Mouse (Mus musculus): ENCODE data around the gene Acap2. TPM values are rescaled to one million over a fixed set of nuclear protein-coding genes. Genes with fewer than 3 reads are reported as not detected.

Gene Acap2
- polyA plus RNA-seq, 1 experiment from 2014 or later, result 14.8 TPM

DNA sequence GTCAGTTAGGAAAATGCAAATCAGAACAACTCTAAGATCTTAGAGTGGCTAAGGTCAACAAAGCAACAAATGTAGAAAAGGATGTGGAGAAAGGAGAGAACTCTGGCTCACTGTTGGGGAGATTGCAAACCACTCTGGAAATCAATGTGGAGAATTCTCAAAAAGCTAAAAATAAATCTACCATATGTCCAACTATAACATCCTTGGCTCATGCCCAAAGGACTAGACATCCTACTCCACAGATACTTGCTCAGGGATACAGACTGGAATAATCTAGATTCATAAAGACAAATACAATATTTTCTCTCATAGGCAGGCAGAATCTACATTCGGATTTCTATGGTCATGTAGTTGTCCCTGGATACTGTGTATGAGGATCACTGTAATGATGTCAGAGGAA, 3.2 kb upstream of the Acap2 start:
- WGBS, result 73% methylated on average over 1 of the region's 1 CpGs
- DNase-seq (ENCODE audit: low spot score) (no peak), ATAC-seq (ENCODE audit: low FRiP score, low TSS enrichment) (no peak)
- H3K9ac ChIP-seq (ENCODE audit: low read length), result no peak overlapping the region
- TF ChIP-seq CTCF (IDR thresholded peaks at IDR 0.05; ENCODE audit: low read depth) (no peak), EP300 (optimal IDR thresholded peaks at IDR 0.05) (no peak)
- no peak overlapping the region for H3K4me3 ChIP-seq (ENCODE audit: low read depth, low read length)
- no peak overlapping the region for H3K27ac ChIP-seq (replicated peaks)
- H3K27me3 ChIP-seq (ENCODE audit: control insufficient read depth, insufficient read depth, low read length), result no peaks in the 10 kb centered on the region
- no peaks in the 10 kb centered on the region for H3K4me1 ChIP-seq (replicated peaks; ENCODE audit: control insufficient read depth, insufficient read depth)
- no peak overlapping the region for H3K4me2 ChIP-seq (replicated peaks; ENCODE audit: low read depth)
- H3K9me3 ChIP-seq (ENCODE audit: control insufficient read depth, low read length), result no peaks in the 10 kb centered on the region
- no peaks in the 10 kb centered on the region for H3K36me3 ChIP-seq (ENCODE audit: control insufficient read depth, insufficient read depth, low read length)

- Histone ChIP-seq H3K4me1 (replicated peaks; ENCODE audit: control insufficient read depth, insufficient read depth) (no peaks in the 10 kb centered on the region), H3K27me3 (ENCODE audit: control insufficient read depth, insufficient read depth, low read length) (no peaks in the 10 kb centered on the region), H3K27ac (replicated peaks) (peak overlapping the region; percentile 50; the same call in 1 of the 2 replicates), H3K4me2 (replicated peaks; ENCODE audit: low read depth) (peak overlapping the region; percentile 39), H3K36me3 (ENCODE audit: control insufficient read depth, insufficient read depth, low read length) (no peaks in the 10 kb centered on the region), H3K9me3 (ENCODE audit: control insufficient read depth, low read length) (no peaks in the 10 kb centered on the region), H3K9ac (ENCODE audit: low read length) (no peak overlapping the region), H3K4me3 (ENCODE audit: low read depth, low read length) (peak overlapping the region; percentile 10; the same call in 1 of the 2 replicates)
- 60% methylated on average over 2 of the region's 2 CpGs for WGBS
- ATAC-seq (ENCODE audit: low FRiP score, low TSS enrichment) (no peak), DNase-seq (ENCODE audit: low spot score) (no peak)
- TF ChIP-seq EP300 (optimal IDR thresholded peaks at IDR 0.05) (no peak), CTCF (IDR thresholded peaks at IDR 0.05; ENCODE audit: low read depth) (no peak)
Observed at GRCm38 (mm10) chr16:31201704-31202103, 659 bp upstream of the Acap2 start.

- peak overlapping the region; percentile 91 for H3K9ac ChIP-seq (ENCODE audit: low read length)
- ATAC-seq (ENCODE audit: low FRiP score, low TSS enrichment) (peak; percentile 39), DNase-seq (ENCODE audit: low spot score) (peak; percentile 74)
- peak; percentile 61 for TF ChIP-seq CTCF (IDR thresholded peaks at IDR 0.05; ENCODE audit: low read depth)
- TF ChIP-seq EP300 (optimal IDR thresholded peaks at IDR 0.05), result no peak
- H3K36me3 ChIP-seq (ENCODE audit: control insufficient read depth, insufficient read depth, low read length), result no peaks in the 10 kb centered on the region
- no peaks in the 10 kb centered on the region for H3K9me3 ChIP-seq (ENCODE audit: control insufficient read depth, low read length)
- H3K27ac ChIP-seq (replicated peaks), result peak overlapping the region; percentile 98
- H3K4me2 ChIP-seq (replicated peaks; ENCODE audit: low read depth), result peak overlapping the region; percentile 76
- H3K27me3 ChIP-seq (ENCODE audit: control insufficient read depth, insufficient read depth, low read length), result no peaks in the 10 kb centered on the region
- peak overlapping the region; percentile 90 for H3K4me3 ChIP-seq (ENCODE audit: low read depth, low read length)
- no peaks in the 10 kb centered on the region for H3K4me1 ChIP-seq (replicated peaks; ENCODE audit: control insufficient read depth, insufficient read depth)
- WGBS, result under 1% methylated on average over 48 of the region's 56 CpGs
Observed at GRCm38 (mm10) chr16:31199926-31200789, 887 bp downstream of the Acap2 start.

DNA sequence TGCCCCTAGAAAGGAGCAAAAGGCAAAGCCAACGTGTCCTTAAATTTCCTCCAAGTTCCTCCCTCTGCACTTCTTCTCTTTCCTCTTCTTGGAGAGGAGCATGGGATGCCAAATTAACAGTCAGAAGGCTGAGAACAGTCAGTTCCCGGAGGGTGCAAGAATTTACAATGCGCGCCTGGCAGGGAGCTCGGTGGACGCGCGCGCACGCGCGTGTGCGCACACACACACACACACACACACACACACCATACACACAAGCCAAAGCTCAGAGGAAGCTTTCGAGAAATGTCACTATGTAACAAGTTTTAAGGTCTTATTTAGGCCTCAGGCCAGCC, 1.5 kb downstream of the Acap2 start:
- Histone ChIP-seq H3K9me3 (ENCODE audit: control insufficient read depth, low read length) (no peaks in the 10 kb centered on the region), H3K4me1 (replicated peaks; ENCODE audit: control insufficient read depth, insufficient read depth) (no peaks in the 10 kb centered on the region), H3K36me3 (ENCODE audit: control insufficient read depth, insufficient read depth, low read length) (no peaks in the 10 kb centered on the region), H3K27ac (replicated peaks) (peak overlapping the region; percentile 98), H3K27me3 (ENCODE audit: control insufficient read depth, insufficient read depth, low read length) (no peaks in the 10 kb centered on the region), H3K9ac (ENCODE audit: low read length) (peak overlapping the region; percentile 91), H3K4me2 (replicated peaks; ENCODE audit: low read depth) (peak overlapping the region; percentile 76), H3K4me3 (ENCODE audit: low read depth, low read length) (peak overlapping the region; percentile 90)
- DNase-seq (ENCODE audit: low spot score) (peak; percentile 53), ATAC-seq (ENCODE audit: low FRiP score, low TSS enrichment) (no peak)
- no peak for TF ChIP-seq EP300 (optimal IDR thresholded peaks at IDR 0.05)
- TF ChIP-seq CTCF (IDR thresholded peaks at IDR 0.05; ENCODE audit: low read depth), result no peak
- 4% methylated on average over 14 of the region's 14 CpGs for WGBS

DNA sequence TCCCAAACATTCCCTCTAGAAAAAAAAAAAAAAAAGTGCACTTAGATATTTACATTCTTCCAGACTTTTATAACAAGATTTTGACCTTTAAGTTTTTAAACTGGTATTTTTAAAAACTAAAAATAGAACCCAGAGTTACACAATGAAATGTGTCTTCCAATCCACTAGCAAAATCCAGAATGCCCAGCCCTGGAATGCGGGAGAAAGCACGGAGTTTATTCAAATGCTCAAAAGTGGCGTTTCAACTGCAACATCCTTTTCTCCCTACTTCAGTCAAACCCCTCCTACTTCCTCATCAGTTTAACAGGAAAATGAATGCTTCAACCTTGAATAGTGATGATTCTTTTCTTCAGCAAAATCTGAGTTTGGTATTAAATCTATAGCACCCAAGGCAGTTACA, 4.1 kb downstream of the Acap2 start:
- WGBS, result 36% methylated on average over 3 of the region's 3 CpGs
- DNase-seq (ENCODE audit: low spot score) (no peak), ATAC-seq (ENCODE audit: low FRiP score, low TSS enrichment) (no peak)
- H3K27ac ChIP-seq (replicated peaks), result no peak overlapping the region
- no peaks in the 10 kb centered on the region for H3K36me3 ChIP-seq (ENCODE audit: control insufficient read depth, insufficient read depth, low read length)
- H3K4me1 ChIP-seq (replicated peaks; ENCODE audit: control insufficient read depth, insufficient read depth), result peaks cover 4% of the 10 kb centered on the region; the same call in 1 of the 2 replicates
- H3K9me3 ChIP-seq (ENCODE audit: control insufficient read depth, low read length), result no peaks in the 10 kb centered on the region
- no peak overlapping the region for H3K9ac ChIP-seq (ENCODE audit: low read length)
- TF ChIP-seq EP300 (optimal IDR thresholded peaks at IDR 0.05) (no peak), CTCF (IDR thresholded peaks at IDR 0.05; ENCODE audit: low read depth) (no peak)
- H3K27me3 ChIP-seq (ENCODE audit: control insufficient read depth, insufficient read depth, low read length), result no peaks in the 10 kb centered on the region
- no peak overlapping the region for H3K4me3 ChIP-seq (ENCODE audit: low read depth, low read length)
- H3K4me2 ChIP-seq (replicated peaks; ENCODE audit: low read depth), result no peak overlapping the region

DNA sequence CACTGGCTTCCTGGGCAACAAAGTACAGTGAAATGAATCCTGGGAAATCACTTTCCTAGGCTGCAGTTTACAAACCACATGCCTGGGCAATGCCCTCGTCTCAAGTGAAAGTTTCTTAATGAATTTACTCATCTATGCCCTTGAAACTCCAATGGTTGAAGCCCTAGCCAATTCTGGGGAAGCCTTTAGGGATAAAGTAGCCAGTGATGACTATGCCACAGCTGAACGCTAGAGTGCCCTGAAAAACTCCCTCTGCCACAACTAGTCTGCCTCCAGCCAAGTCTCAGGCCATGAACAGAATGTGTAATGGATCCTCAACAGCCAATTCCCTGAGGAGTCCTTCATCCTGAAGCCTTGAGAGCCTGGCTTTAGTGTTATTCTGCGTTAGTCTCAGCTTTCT, 8.5 kb downstream of the Acap2 start:
- TF ChIP-seq CTCF (IDR thresholded peaks at IDR 0.05; ENCODE audit: low read depth) (no peak), EP300 (optimal IDR thresholded peaks at IDR 0.05) (no peak)
- H3K4me1 ChIP-seq (replicated peaks; ENCODE audit: control insufficient read depth, insufficient read depth), result peaks cover 6% of the 10 kb centered on the region; the same call in 1 of the 2 replicates
- H3K36me3 ChIP-seq (ENCODE audit: control insufficient read depth, insufficient read depth, low read length), result no peaks in the 10 kb centered on the region
- H3K27ac ChIP-seq (replicated peaks), result peak overlapping the region; percentile 53; the same call in 1 of the 2 replicates
- H3K9me3 ChIP-seq (ENCODE audit: control insufficient read depth, low read length), result no peaks in the 10 kb centered on the region
- no peak overlapping the region for H3K9ac ChIP-seq (ENCODE audit: low read length)
- 46% methylated on average over 3 of the region's 3 CpGs for WGBS
- ATAC-seq (ENCODE audit: low FRiP score, low TSS enrichment) (no peak), DNase-seq (ENCODE audit: low spot score) (no peak)
- H3K27me3 ChIP-seq (ENCODE audit: control insufficient read depth, insufficient read depth, low read length), result no peaks in the 10 kb centered on the region
- H3K4me3 ChIP-seq (ENCODE audit: low read depth, low read length), result no peak overlapping the region
- H3K4me2 ChIP-seq (replicated peaks; ENCODE audit: low read depth), result no peak overlapping the region
